Mouse (Mus musculus) forebrain, embryonic 14.5 days (tissue): ENCODE data around the gene Lad1. TPM values are rescaled to one million over a fixed set of nuclear protein-coding genes. Genes with fewer than 3 reads are reported as not detected.

Experiments used
- ATAC-seq: fragments of 200-750 bp; cut with Nextera tagmentation; 2 replicates; pipeline ENCODE4 v1.8.0; 2017; ENCODE audit warnings: mild to moderate bottlenecking, moderate library complexity
- DNase-seq: peaks from one replicate; pipeline ENCODE4 v3.0.0-alpha.2; 2015; ENCODE audit warnings: low spot score
- H3K27ac ChIP-seq: fragments of 300-500 bp; sonication (generic); 2 replicates; pipeline ENCODE4 v1.5.1; 2014; ENCODE audit warnings: low read depth, mild to moderate bottlenecking, control low read depth, low read length, moderate library complexity
- H3K27me3 ChIP-seq: fragments of 300-500 bp; sonication (generic); replicated peaks from 2 replicates; pipeline ENCODE4 v1.6.1; 2014; ENCODE audit warnings: low read length, control low read depth, mixed read lengths; ENCODE audit not compliant: control insufficient read depth, insufficient read depth
- H3K36me3 ChIP-seq: fragments of 300-500 bp; sonication (generic); 2 replicates; pipeline ENCODE4 v1.6.1; 2014; ENCODE audit warnings: low read length, control low read depth; ENCODE audit not compliant: control insufficient read depth, insufficient read depth
- H3K4me1 ChIP-seq: fragments of 300-500 bp; sonication (generic); 2 replicates; pipeline ENCODE4 v1.6.1; 2014; ENCODE audit warnings: antibody characterized with exemption, low read length, control low read depth; ENCODE audit not compliant: control insufficient read depth, insufficient read depth
- H3K4me2 ChIP-seq: fragments of 300-500 bp; sonication (generic); 2 replicates; pipeline ENCODE4 v1.6.1; 2014; ENCODE audit warnings: mild to moderate bottlenecking, control low read depth, low read length
- H3K4me3 ChIP-seq: fragments of 300-500 bp; sonication (generic); 2 replicates; pipeline ENCODE4 v1.5.1; 2014; ENCODE audit warnings: low read depth, low read length, control low read depth
- H3K9ac ChIP-seq: fragments of 300-500 bp; sonication (generic); 2 replicates; pipeline ENCODE4 v1.6.1; 2014; ENCODE audit warnings: mild to moderate bottlenecking, low read length, control low read depth, moderate library complexity
- H3K9me3 ChIP-seq: fragments of 300-500 bp; sonication (generic); replicated peaks from 2 replicates; pipeline ENCODE4 v1.6.1; 2016; ENCODE audit warnings: low read length, control low read depth, mixed read lengths; ENCODE audit not compliant: control insufficient read depth
- WGBS: fragments of 180-500 bp; shearing (Covaris S2); extraction: QIAGEN DNeasy Blood & Tissue Kit; methylation state at CpG from one replicate; pipeline ENCODE4 v1.1.7; 2014; 5-methylcytosine and 5-hydroxymethylcytosine counted together
- polyA plus RNA-seq: library from polyadenylated mRNA; unstranded; fragments of >200 nt; fragmentation: Nextera tagmentation; extraction: Ambion mirVana; gene quantifications from 2 replicates; pipeline ENCODE4 v1.2.1, GENCODE M21; 2014

The Lad1 gene
- polyA plus RNA-seq, 1 experiment from 2014 or later = 0.24 TPM

- Histone ChIP-seq H3K4me2 (no peak overlapping the region), H3K36me3 (no peaks in the 10 kb centered on the region), H3K9ac (no peak overlapping the region), H3K4me1 (peaks cover 4% of the 10 kb centered on the region), H3K27ac (no peak overlapping the region), H3K9me3 (no peaks in the 10 kb centered on the region), H3K4me3 (no peak overlapping the region), H3K27me3 (no peaks in the 10 kb centered on the region)
- 66% methylated on average over 11 of the region's 11 CpGs for WGBS
- DNase-seq (no peak), ATAC-seq (no peak)
These were observed 38.9 kb downstream of the Lad1 start for GRCm38 (mm10) chr1:135857137-135857775.

DNA sequence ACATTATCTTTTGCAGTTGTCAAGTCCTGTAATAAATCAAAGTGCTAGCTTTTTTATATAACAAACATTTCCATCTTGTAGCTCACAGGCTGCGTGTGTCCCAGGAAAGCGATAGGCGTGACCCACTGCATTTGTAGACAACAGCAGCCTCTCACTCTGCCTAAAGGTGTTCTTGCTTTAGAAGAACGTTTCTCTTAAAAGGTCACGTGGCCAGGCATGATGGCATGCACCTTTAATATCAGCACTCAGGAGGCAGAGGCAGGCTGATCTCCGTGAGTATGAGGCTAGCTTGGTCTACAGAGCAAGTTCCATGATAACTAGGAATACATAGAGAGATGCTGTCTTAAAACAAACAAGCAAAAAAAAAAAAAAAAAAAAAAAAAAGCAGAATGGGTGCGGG is 40.1 kb downstream of the Lad1 start:
- no peaks in the 10 kb centered on the region for H3K36me3 ChIP-seq
- DNase-seq (no peak), ATAC-seq (no peak)
- H3K4me1 ChIP-seq = no peaks in the 10 kb centered on the region
- H3K9ac ChIP-seq = no peak overlapping the region
- H3K4me2 ChIP-seq = no peak overlapping the region
- no peaks in the 10 kb centered on the region for H3K27me3 ChIP-seq
- 91% methylated on average over 7 of the region's 7 CpGs for WGBS
- H3K9me3 ChIP-seq = no peaks in the 10 kb centered on the region
- no peak overlapping the region for H3K27ac ChIP-seq
- no peak overlapping the region for H3K4me3 ChIP-seq

DNA sequence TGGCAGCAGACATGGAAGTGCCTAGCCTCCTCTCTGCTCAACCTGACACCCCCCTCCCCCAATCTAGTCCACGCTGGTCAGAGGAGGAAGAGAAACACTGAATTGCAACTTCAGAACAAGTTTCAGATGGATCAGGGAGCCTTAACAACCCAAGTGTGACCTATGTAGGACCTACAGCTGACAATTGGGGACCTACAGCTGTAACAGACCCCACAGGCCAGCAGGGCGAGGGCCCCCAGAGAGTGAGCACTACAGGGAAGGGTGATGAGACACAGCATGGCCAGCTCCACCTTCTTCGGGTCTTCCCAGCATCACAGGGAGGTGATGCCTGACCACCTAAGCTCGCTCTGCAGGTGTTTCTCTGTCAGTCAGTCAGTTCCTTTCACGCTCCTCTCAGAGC is 42.7 kb downstream of the Lad1 start:
- no peak for DNase-seq
- H3K27ac ChIP-seq = no peak overlapping the region
- H3K9ac ChIP-seq = no peak overlapping the region
- no peak overlapping the region for H3K4me3 ChIP-seq
- 69% methylated on average over 5 of the region's 5 CpGs for WGBS
- H3K9me3 ChIP-seq = no peaks in the 10 kb centered on the region
- no peaks in the 10 kb centered on the region for H3K27me3 ChIP-seq
- no peaks in the 10 kb centered on the region for H3K4me1 ChIP-seq
- no peaks in the 10 kb centered on the region for H3K36me3 ChIP-seq
- H3K4me2 ChIP-seq = no peak overlapping the region
- ATAC-seq = no peak

- H3K4me2 ChIP-seq = no peak overlapping the region
- H3K4me1 ChIP-seq = no peaks in the 10 kb centered on the region
- DNase-seq (no peak), ATAC-seq (no peak)
- no peaks in the 10 kb centered on the region for H3K9me3 ChIP-seq
- WGBS = 76% methylated on average over 9 of the region's 9 CpGs
- H3K4me3 ChIP-seq = no peak overlapping the region
- H3K36me3 ChIP-seq = no peaks in the 10 kb centered on the region
- no peak overlapping the region for H3K9ac ChIP-seq
- H3K27ac ChIP-seq = no peak overlapping the region
- H3K27me3 ChIP-seq = no peaks in the 10 kb centered on the region
These were observed 43.7 kb downstream of the Lad1 start for GRCm38 (mm10) chr1:135861980-135862552.

DNA sequence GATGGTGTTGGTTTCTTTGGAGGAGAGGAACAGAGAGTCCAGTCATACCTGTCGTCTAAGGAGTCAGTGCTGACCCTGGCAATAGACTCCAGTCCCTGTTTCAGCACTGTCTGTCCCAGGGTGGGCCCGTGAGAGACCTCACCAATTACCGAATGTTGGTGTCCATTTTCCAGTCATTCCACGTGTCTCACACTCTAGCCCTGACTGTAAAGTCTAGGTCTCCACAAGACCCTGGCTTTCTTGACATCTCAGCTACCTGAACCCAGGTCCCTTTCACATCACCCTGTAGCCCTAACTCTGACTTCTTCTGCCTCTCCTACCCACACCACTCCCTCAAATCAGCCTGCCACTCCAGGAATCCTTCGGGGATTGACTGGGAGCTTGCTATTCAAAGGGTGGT is 44.2 kb downstream of the Lad1 start:
- Histone ChIP-seq H3K4me1 (no peaks in the 10 kb centered on the region), H3K9ac (no peak overlapping the region), H3K9me3 (no peaks in the 10 kb centered on the region), H3K27me3 (no peaks in the 10 kb centered on the region), H3K4me2 (no peak overlapping the region), H3K36me3 (no peaks in the 10 kb centered on the region), H3K4me3 (no peak overlapping the region), H3K27ac (no peak overlapping the region)
- no peak for ATAC-seq
- 72% methylated on average over 5 of the region's 5 CpGs for WGBS
- no peak for DNase-seq

- H3K4me3 ChIP-seq = no peak overlapping the region
- ATAC-seq (no peak), DNase-seq (no peak)
- H3K4me1 ChIP-seq = no peaks in the 10 kb centered on the region
- no peaks in the 10 kb centered on the region for H3K27me3 ChIP-seq
- no peak overlapping the region for H3K4me2 ChIP-seq
- no peak overlapping the region for H3K27ac ChIP-seq
- no peaks in the 10 kb centered on the region for H3K9me3 ChIP-seq
- WGBS = 89% methylated on average over 9 of the region's 9 CpGs
- no peaks in the 10 kb centered on the region for H3K36me3 ChIP-seq
- H3K9ac ChIP-seq = no peak overlapping the region
These were observed 45.5 kb downstream of the Lad1 start for GRCm38 (mm10) chr1:135863786-135864335.

DNA sequence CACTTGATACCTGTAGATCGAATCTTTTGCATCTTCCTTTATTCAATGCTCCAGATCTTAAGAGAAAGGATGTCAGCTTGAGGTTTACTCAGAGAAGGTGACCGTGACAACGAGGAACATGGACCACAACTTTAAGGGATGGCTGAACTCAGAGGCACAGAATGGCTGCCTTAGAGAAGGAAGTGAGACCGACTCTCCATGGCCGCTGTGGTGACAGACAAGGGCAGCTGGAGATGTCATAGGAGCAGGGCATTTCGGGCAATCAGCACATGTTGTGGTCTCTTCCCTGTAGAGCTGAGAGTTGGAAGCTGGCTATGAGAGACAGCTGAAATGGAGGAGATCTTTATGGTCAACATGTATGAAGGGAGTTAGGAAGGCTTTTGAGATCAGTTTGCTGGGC is 46.4 kb downstream of the Lad1 start:
- no peak for ATAC-seq
- Histone ChIP-seq H3K27me3 (no peaks in the 10 kb centered on the region), H3K9me3 (no peaks in the 10 kb centered on the region), H3K4me3 (no peak overlapping the region), H3K9ac (no peak overlapping the region), H3K27ac (no peak overlapping the region), H3K36me3 (no peaks in the 10 kb centered on the region), H3K4me2 (no peak overlapping the region), H3K4me1 (no peaks in the 10 kb centered on the region)
- 89% methylated on average over 6 of the region's 6 CpGs for WGBS
- no peak for DNase-seq

- Histone ChIP-seq H3K4me1 (no peaks in the 10 kb centered on the region), H3K9me3 (no peaks in the 10 kb centered on the region), H3K4me2 (no peak overlapping the region), H3K27me3 (no peaks in the 10 kb centered on the region), H3K9ac (no peak overlapping the region), H3K27ac (no peak overlapping the region), H3K4me3 (no peak overlapping the region), H3K36me3 (no peaks in the 10 kb centered on the region)
- peak; percentile 84 for DNase-seq
- WGBS = 52% methylated on average over 19 of the region's 19 CpGs
- ATAC-seq = peak; percentile 87
These were observed 47.3 kb downstream of the Lad1 start for GRCm38 (mm10) chr1:135865518-135866194.

DNA sequence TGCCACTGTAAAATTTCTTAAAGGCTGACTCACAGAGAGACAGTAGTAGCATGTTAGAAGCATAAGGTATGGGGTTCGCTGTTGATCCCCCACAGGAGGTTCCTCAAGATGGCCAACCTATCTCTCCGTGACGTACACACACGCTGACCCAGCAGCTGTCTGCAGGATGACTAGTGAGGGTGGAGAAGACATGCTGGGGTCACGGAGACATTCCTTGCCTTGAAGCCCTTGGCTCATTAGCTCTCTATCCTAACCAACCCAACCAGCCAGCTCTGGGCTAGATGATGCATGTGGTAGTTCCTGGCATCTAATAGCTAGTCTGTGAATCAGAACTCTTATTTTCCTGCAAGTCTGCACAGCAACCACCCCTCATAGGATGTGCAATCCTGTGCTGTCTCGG is 50.2 kb downstream of the Lad1 start:
- Histone ChIP-seq H3K27me3 (no peaks in the 10 kb centered on the region), H3K4me2 (no peak overlapping the region), H3K9ac (no peak overlapping the region), H3K9me3 (no peaks in the 10 kb centered on the region), H3K27ac (no peak overlapping the region), H3K4me1 (no peaks in the 10 kb centered on the region), H3K4me3 (no peak overlapping the region), H3K36me3 (no peaks in the 10 kb centered on the region)
- ATAC-seq (no peak), DNase-seq (no peak)
- 90% methylated on average over 6 of the region's 6 CpGs for WGBS
